Mouse (Mus musculus) lung, postnatal 0 days (tissue): ENCODE measurements around the gene Ntrk2. TPM values are rescaled to one million over a fixed set of nuclear protein-coding genes. Genes with fewer than 3 reads are reported as not detected.

Experiments
- ATAC-seq: fragments of 200-750 bp; cut with Nextera tagmentation; 2 replicates; pipeline ENCODE4 v1.8.0; 2017; ENCODE audit warnings: moderate library complexity
- DNase-seq: peaks from one replicate; pipeline ENCODE4 v3.0.0-alpha.2; 2016; ENCODE audit warnings: low spot score
- H3K27ac ChIP-seq: fragments of 300-500 bp; sonication (generic); 2 replicates; pipeline ENCODE4 v1.5.1; 2014; ENCODE audit warnings: antibody characterized with exemption, mild to moderate bottlenecking, low read length, mixed read lengths
- H3K27me3 ChIP-seq: fragments of 300-500 bp; sonication (generic); replicated peaks from 2 replicates; pipeline ENCODE4 v1.6.1; 2014; ENCODE audit warnings: low read length, mixed read lengths; ENCODE audit not compliant: insufficient read depth
- H3K36me3 ChIP-seq: fragments of 300-500 bp; sonication (generic); 2 replicates; pipeline ENCODE4 v1.6.1; 2014; ENCODE audit warnings: low read length, mixed read lengths; ENCODE audit not compliant: insufficient read depth
- H3K4me1 ChIP-seq: fragments of 300-500 bp; sonication (generic); 2 replicates; pipeline ENCODE4 v1.6.1; 2014; ENCODE audit warnings: antibody characterized with exemption, low read depth, low read length, mixed read lengths; ENCODE audit not compliant: insufficient read depth
- H3K4me2 ChIP-seq: fragments of 300-500 bp; sonication (generic); replicated peaks from 2 replicates; pipeline ENCODE4 v1.6.1; 2014; ENCODE audit warnings: low read depth, mild to moderate bottlenecking, low read length, moderate library complexity, mixed read lengths
- H3K4me3 ChIP-seq: fragments of 300-500 bp; sonication (generic); 2 replicates; pipeline ENCODE4 v1.5.1; 2014; ENCODE audit warnings: low read depth, low read length
- H3K9ac ChIP-seq: fragments of 300-500 bp; sonication (generic); replicated peaks from 2 replicates; pipeline ENCODE4 v1.6.1; 2014; ENCODE audit warnings: low read depth, mild to moderate bottlenecking
- H3K9me3 ChIP-seq: fragments of 300-500 bp; sonication (generic); 2 replicates; pipeline ENCODE4 v1.6.1; 2016; ENCODE audit warnings: low read length, mixed read lengths
- CTCF ChIP-seq: IDR thresholded peaks from 2 replicates; pipeline ENCODE4 v1.5.1; 2016; ENCODE audit warnings: antibody characterized with exemption, mild to moderate bottlenecking
- EP300 ChIP-seq: IDR thresholded peaks from 2 replicates; pipeline ENCODE4 v1.6.1; 2016; ENCODE audit warnings: antibody characterized with exemption, mild to moderate bottlenecking, control low read depth
- WGBS: fragments of 180-500 bp; shearing (Covaris S2); extraction: QIAGEN DNeasy Blood & Tissue Kit; methylation state at CpG from one replicate; pipeline ENCODE4 v1.1.7; 2014; 5-methylcytosine and 5-hydroxymethylcytosine counted together
- polyA plus RNA-seq: library from polyadenylated mRNA; unstranded; fragments of >200 nt; fragmentation: Nextera tagmentation; extraction: Ambion mirVana; gene quantifications from 2 replicates; pipeline ENCODE4 v1.2.1, GENCODE M21; 2015

The Ntrk2 gene
- polyA plus RNA-seq, 1 experiment from 2014 or later, result 2.9 TPM

GRCm38 (mm10) chr13:58964701-58965359 is 158.5 kb downstream of the Ntrk2 start:
- H3K4me1 ChIP-seq, result no peaks in the 10 kb centered on the region
- no peak overlapping the region for H3K4me3 ChIP-seq
- ATAC-seq (no peak), DNase-seq (no peak)
- no peaks in the 10 kb centered on the region for H3K36me3 ChIP-seq
- no peak overlapping the region for H3K4me2 ChIP-seq
- H3K9me3 ChIP-seq, result no peaks in the 10 kb centered on the region
- 73% methylated on average over 12 of the region's 12 CpGs for WGBS
- no peaks in the 10 kb centered on the region for H3K27me3 ChIP-seq
- no peak overlapping the region for H3K27ac ChIP-seq
- no peak for TF ChIP-seq EP300
- TF ChIP-seq CTCF, result no peak
- H3K9ac ChIP-seq, result no peak overlapping the region

- Histone ChIP-seq H3K9me3 (no peaks in the 10 kb centered on the region), H3K9ac (no peak overlapping the region), H3K4me1 (no peaks in the 10 kb centered on the region), H3K4me3 (no peak overlapping the region), H3K27ac (no peak overlapping the region), H3K27me3 (no peaks in the 10 kb centered on the region), H3K36me3 (no peaks in the 10 kb centered on the region), H3K4me2 (no peak overlapping the region)
- WGBS, result 84% methylated on average over 3 of the region's 3 CpGs
- DNase-seq (no peak), ATAC-seq (no peak)
- TF ChIP-seq CTCF (no peak), EP300 (no peak)
Measured at GRCm38 (mm10) chr13:58965826-58966225, 159.5 kb downstream of the Ntrk2 start.

GRCm38 (mm10) chr13:58966466-58966865 is 160.1 kb downstream of the Ntrk2 start:
- H3K4me1 ChIP-seq, result no peaks in the 10 kb centered on the region
- no peaks in the 10 kb centered on the region for H3K36me3 ChIP-seq
- H3K27ac ChIP-seq, result no peak overlapping the region
- H3K27me3 ChIP-seq, result no peaks in the 10 kb centered on the region
- H3K4me2 ChIP-seq, result no peak overlapping the region
- DNase-seq, result no peak
- no peak overlapping the region for H3K4me3 ChIP-seq
- TF ChIP-seq CTCF, result no peak
- TF ChIP-seq EP300, result no peak
- no peak for ATAC-seq
- H3K9ac ChIP-seq, result no peak overlapping the region
- H3K9me3 ChIP-seq, result no peaks in the 10 kb centered on the region
- WGBS, result 50% methylated on average over 3 of the region's 3 CpGs

- Histone ChIP-seq H3K9ac (no peak overlapping the region), H3K4me3 (no peak overlapping the region), H3K27ac (no peak overlapping the region), H3K36me3 (no peaks in the 10 kb centered on the region), H3K4me2 (no peak overlapping the region), H3K9me3 (no peaks in the 10 kb centered on the region), H3K27me3 (no peaks in the 10 kb centered on the region), H3K4me1 (no peaks in the 10 kb centered on the region)
- TF ChIP-seq EP300 (no peak), CTCF (no peak)
- ATAC-seq, result no peak
- WGBS, result 35% methylated on average over 5 of the region's 5 CpGs
- no peak for DNase-seq
Measured at GRCm38 (mm10) chr13:58968168-58968567, 161.8 kb downstream of the Ntrk2 start.

- Histone ChIP-seq H3K27me3 (no peaks in the 10 kb centered on the region), H3K4me1 (no peaks in the 10 kb centered on the region), H3K36me3 (no peaks in the 10 kb centered on the region), H3K4me2 (no peak overlapping the region), H3K27ac (no peak overlapping the region), H3K4me3 (no peak overlapping the region), H3K9me3 (no peaks in the 10 kb centered on the region), H3K9ac (no peak overlapping the region)
- TF ChIP-seq EP300, result no peak
- no peak for TF ChIP-seq CTCF
- DNase-seq (peak; percentile 37), ATAC-seq (no peak)
- 40% methylated on average over 5 of the region's 5 CpGs for WGBS
Measured at GRCm38 (mm10) chr13:58971449-58971903, 165.1 kb downstream of the Ntrk2 start.

- Histone ChIP-seq H3K4me2 (no peak overlapping the region), H3K4me3 (no peak overlapping the region), H3K27ac (no peak overlapping the region), H3K9ac (no peak overlapping the region), H3K4me1 (no peaks in the 10 kb centered on the region), H3K36me3 (no peaks in the 10 kb centered on the region), H3K9me3 (no peaks in the 10 kb centered on the region), H3K27me3 (no peaks in the 10 kb centered on the region)
- DNase-seq (no peak), ATAC-seq (no peak)
- WGBS, result 30% methylated on average over 5 of the region's 5 CpGs
- no peak for TF ChIP-seq CTCF
- no peak for TF ChIP-seq EP300
Measured at GRCm38 (mm10) chr13:58972511-58972910, 166.1 kb downstream of the Ntrk2 start.
